Mouse (Mus musculus) midbrain, embryonic 11.5 days (tissue): ENCODE results near the gene Gramd1a. TPM values are rescaled to one million over a fixed set of nuclear protein-coding genes. Genes with fewer than 3 reads are reported as not detected.

Source experiments
- ATAC-seq: fragments of 200-750 bp; cut with Nextera tagmentation; 2 replicates; pipeline ENCODE4 v1.8.0; 2017; ENCODE audit warnings: moderate TSS enrichment, moderate library complexity; ENCODE audit not compliant: low FRiP score
- DNase-seq: peaks from one replicate; pipeline ENCODE4 v3.0.0; 2015; ENCODE audit warnings: low spot score; ENCODE audit errors: missing footprints
- H3K27ac ChIP-seq: fragments of 300-500 bp; sonication (generic); 2 replicates; pipeline ENCODE4 v1.5.1; 2014; ENCODE audit warnings: low read depth, low read length
- H3K27me3 ChIP-seq: fragments of 300-500 bp; sonication (generic); 2 replicates; pipeline ENCODE4 v1.6.1; 2014; ENCODE audit warnings: mild to moderate bottlenecking, low read length, moderate library complexity, mixed read lengths; ENCODE audit not compliant: control insufficient read depth, insufficient read depth
- H3K36me3 ChIP-seq: fragments of 300-500 bp; sonication (generic); 2 replicates; pipeline ENCODE4 v1.6.1; 2014; ENCODE audit warnings: mild to moderate bottlenecking, low read length, moderate library complexity, mixed read lengths; ENCODE audit not compliant: control insufficient read depth, insufficient read depth
- H3K4me1 ChIP-seq: fragments of 300-500 bp; sonication (generic); 2 replicates; pipeline ENCODE4 v1.6.1; 2014; ENCODE audit warnings: low read length; ENCODE audit not compliant: control insufficient read depth, insufficient read depth
- H3K4me2 ChIP-seq: fragments of 300-500 bp; sonication (generic); 2 replicates; pipeline ENCODE4 v1.6.1; 2014; ENCODE audit warnings: mild to moderate bottlenecking, moderate library complexity
- H3K4me3 ChIP-seq: fragments of 300-500 bp; sonication (generic); 2 replicates; pipeline ENCODE4 v1.5.1; 2014; ENCODE audit warnings: low read depth, low read length
- H3K9ac ChIP-seq: fragments of 300-500 bp; sonication (generic); 2 replicates; pipeline ENCODE4 v1.6.1; 2014; ENCODE audit warnings: low read length
- H3K9me3 ChIP-seq: fragments of 300-500 bp; sonication (generic); 2 replicates; pipeline ENCODE4 v1.6.1; 2016; ENCODE audit warnings: low read length; ENCODE audit not compliant: control insufficient read depth
- WGBS: fragments of 180-500 bp; shearing (Covaris S2); extraction: QIAGEN DNeasy Blood & Tissue Kit; methylation state at CpG from one replicate; pipeline ENCODE4 v1.1.7; 2014; 5-methylcytosine and 5-hydroxymethylcytosine counted together
- polyA plus RNA-seq: library from polyadenylated mRNA; unstranded; fragments of >200 nt; fragmentation: Nextera tagmentation; extraction: Ambion mirVana; gene quantifications from 2 replicates; pipeline ENCODE4 v1.2.1, GENCODE M21; 2014

Gene Gramd1a
- polyA plus RNA-seq, 1 experiment from 2014 or later = 104 TPM

DNA sequence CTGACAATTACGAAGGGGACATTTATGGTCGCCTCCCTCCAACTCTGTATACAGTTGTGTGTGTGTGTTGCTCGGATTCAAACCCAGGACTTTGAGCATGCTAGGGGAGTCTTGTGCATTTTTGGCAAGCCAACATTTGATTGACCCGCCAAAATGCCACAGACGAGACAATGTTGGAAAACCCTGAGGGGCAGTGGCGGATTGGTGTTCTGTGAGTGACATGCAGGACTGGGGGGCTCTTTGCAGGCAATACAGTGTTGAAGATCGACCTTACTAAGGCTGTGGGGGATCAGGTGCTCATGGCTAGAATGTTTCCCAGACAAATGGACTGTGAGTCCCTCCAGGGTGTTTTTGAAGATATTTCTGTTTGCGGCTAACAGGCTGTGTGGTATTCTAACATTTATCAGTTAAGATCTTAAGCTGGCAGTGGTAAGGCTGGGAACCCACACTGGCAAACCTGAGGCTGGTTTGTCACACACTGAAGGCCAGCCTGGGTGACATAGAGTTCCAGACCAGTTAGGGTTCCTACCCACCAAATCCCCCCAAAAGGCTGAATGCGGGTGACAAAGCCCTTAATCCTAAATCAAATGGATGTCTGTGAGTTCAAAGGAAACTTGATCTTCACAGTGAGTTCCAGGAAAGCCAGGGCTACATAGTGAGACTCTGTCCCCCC, 58.7 kb downstream of the Gramd1a start:
- ATAC-seq (no peak), DNase-seq (no peak)
- no peak overlapping the region for H3K4me3 ChIP-seq
- H3K27me3 ChIP-seq = no peaks in the 10 kb centered on the region
- no peaks in the 10 kb centered on the region for H3K4me1 ChIP-seq
- H3K9ac ChIP-seq = no peak overlapping the region
- 75% methylated on average over 9 of the region's 9 CpGs for WGBS
- no peaks in the 10 kb centered on the region for H3K9me3 ChIP-seq
- H3K36me3 ChIP-seq = no peaks in the 10 kb centered on the region
- H3K27ac ChIP-seq = no peak overlapping the region
- H3K4me2 ChIP-seq = no peak overlapping the region

GRCm38 (mm10) chr7:31094774-31095501, 60.8 kb downstream of the Gramd1a start:
- Histone ChIP-seq H3K9ac (no peak overlapping the region), H3K4me2 (no peak overlapping the region), H3K27ac (no peak overlapping the region), H3K36me3 (no peaks in the 10 kb centered on the region), H3K27me3 (no peaks in the 10 kb centered on the region), H3K9me3 (no peaks in the 10 kb centered on the region), H3K4me1 (no peaks in the 10 kb centered on the region), H3K4me3 (no peak overlapping the region)
- ATAC-seq = no peak
- WGBS = 29% methylated on average over 12 of the region's 12 CpGs
- no peak for DNase-seq

DNA sequence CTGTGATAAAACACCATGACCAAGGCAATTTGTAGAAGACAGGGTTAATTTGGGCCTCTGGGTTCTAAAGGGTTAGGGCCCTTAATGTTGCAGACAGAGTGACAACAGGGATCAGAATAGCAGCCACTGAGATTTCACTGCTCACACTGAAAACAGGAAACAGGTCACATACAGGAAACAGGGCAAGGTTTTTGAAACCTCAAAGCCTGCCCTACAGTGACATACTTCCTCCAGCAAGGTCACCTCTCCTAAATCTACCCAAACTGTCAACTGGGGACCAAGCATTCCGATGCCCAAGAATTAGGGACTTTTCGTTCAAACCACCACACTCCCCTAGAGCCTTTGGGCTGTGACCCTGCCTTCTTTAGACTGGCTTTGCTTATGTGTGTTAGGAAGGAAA, 66.0 kb downstream of the Gramd1a start:
- 93% methylated on average over 2 of the region's 2 CpGs for WGBS
- Histone ChIP-seq H3K4me3 (no peak overlapping the region), H3K9me3 (no peaks in the 10 kb centered on the region)

GRCm38 (mm10) chr7:31088206-31088605, 67.5 kb downstream of the Gramd1a start:
- Histone ChIP-seq H3K27ac (no peak overlapping the region), H3K4me2 (no peak overlapping the region), H3K27me3 (no peaks in the 10 kb centered on the region), H3K4me1 (peaks cover 4% of the 10 kb centered on the region; the same call in 1 of the 2 replicates), H3K9me3 (no peaks in the 10 kb centered on the region), H3K36me3 (no peaks in the 10 kb centered on the region), H3K4me3 (no peak overlapping the region), H3K9ac (no peak overlapping the region)
- WGBS = 67% methylated on average over 3 of the region's 3 CpGs
- DNase-seq (no peak), ATAC-seq (no peak)

More for the DNA sequence above, 66.0 kb downstream of the Gramd1a start:
- no peak overlapping the region for H3K9ac ChIP-seq
- no peak overlapping the region for H3K4me2 ChIP-seq
- no peak overlapping the region for H3K27ac ChIP-seq
- no peak for ATAC-seq
- DNase-seq = no peak
- no peaks in the 10 kb centered on the region for H3K36me3 ChIP-seq
- peaks cover 4% of the 10 kb centered on the region; the same call in 1 of the 2 replicates for H3K4me1 ChIP-seq
- no peaks in the 10 kb centered on the region for H3K27me3 ChIP-seq

- no peaks in the 10 kb centered on the region for H3K36me3 ChIP-seq
- no peak overlapping the region for H3K9ac ChIP-seq
- no peak for DNase-seq
- H3K4me3 ChIP-seq = no peak overlapping the region
- H3K9me3 ChIP-seq = no peaks in the 10 kb centered on the region
- no peak overlapping the region for H3K27ac ChIP-seq
- WGBS = 83% methylated on average over 2 of the region's 2 CpGs
- H3K4me1 ChIP-seq = peaks cover 4% of the 10 kb centered on the region; the same call in 1 of the 2 replicates
- H3K27me3 ChIP-seq = no peaks in the 10 kb centered on the region
- H3K4me2 ChIP-seq = no peak overlapping the region
- ATAC-seq = no peak
These were observed 68.4 kb downstream of the Gramd1a start for GRCm38 (mm10) chr7:31087262-31087661.

DNA sequence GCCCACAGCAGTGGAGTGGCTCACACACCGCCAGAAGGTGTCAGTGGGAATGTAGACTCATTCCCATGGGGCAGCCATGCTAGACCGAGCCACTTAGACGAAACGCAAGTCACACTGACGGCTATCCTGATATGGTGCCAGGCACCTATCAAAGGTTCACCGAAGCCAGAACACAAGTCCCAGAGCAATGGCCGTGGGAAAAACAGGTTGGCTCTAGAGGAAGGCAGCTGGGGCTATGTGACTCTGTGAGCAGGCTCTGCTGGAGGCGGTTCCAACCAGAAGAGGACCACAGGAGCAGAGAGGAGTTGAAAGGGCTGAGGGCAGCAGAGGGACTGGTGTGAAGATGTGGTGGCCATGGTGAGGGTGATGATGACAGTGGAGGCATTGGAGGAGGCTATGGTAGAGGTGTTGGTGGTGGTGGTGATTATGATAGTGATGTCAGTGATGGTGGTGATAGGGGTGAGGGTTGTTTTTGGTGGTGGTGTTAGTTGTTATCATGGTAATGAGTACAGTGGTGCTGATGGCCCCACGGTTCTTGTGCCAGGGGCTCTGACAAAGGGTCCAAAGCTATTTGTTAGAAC, 69.4 kb downstream of the Gramd1a start:
- no peak overlapping the region for H3K27ac ChIP-seq

DNA sequence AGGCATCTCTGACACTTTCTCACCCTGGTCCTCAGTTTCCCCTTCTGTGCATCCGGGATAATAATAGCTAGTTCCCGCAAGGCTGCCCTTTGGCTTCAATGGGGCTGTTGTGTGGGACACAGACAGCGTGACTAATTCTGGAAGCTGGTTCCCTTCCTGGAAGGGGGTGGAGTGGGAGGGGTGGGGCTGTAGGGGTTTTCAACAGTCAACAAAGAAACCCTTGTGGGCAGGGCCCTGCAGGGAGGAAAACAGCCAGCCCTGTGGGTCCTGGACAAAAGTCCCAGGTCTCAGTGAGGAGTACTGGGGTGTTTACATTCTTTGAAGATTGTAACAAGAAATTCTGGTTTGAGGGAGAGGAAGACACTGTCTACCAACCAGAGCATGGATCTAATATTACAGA, 70.5 kb downstream of the Gramd1a start:
- no peak overlapping the region for H3K4me2 ChIP-seq
- H3K4me1 ChIP-seq = peaks cover 4% of the 10 kb centered on the region; the same call in 1 of the 2 replicates
- H3K27ac ChIP-seq = no peak overlapping the region
- H3K9ac ChIP-seq = no peak overlapping the region
- no peak for ATAC-seq
- DNase-seq = no peak
- no peak overlapping the region for H3K4me3 ChIP-seq
- H3K9me3 ChIP-seq = no peaks in the 10 kb centered on the region
- no peaks in the 10 kb centered on the region for H3K27me3 ChIP-seq
- WGBS = 33% methylated on average over 3 of the region's 3 CpGs
- no peaks in the 10 kb centered on the region for H3K36me3 ChIP-seq

More for the DNA sequence above, 69.4 kb downstream of the Gramd1a start:
- ATAC-seq (no peak), DNase-seq (no peak)
- Histone ChIP-seq H3K9ac (no peak overlapping the region), H3K4me1 (peaks cover 4% of the 10 kb centered on the region; the same call in 1 of the 2 replicates), H3K36me3 (no peaks in the 10 kb centered on the region), H3K4me2 (no peak overlapping the region), H3K4me3 (no peak overlapping the region), H3K9me3 (no peaks in the 10 kb centered on the region), H3K27me3 (no peaks in the 10 kb centered on the region)
- 92% methylated on average over 9 of the region's 9 CpGs for WGBS

DNA sequence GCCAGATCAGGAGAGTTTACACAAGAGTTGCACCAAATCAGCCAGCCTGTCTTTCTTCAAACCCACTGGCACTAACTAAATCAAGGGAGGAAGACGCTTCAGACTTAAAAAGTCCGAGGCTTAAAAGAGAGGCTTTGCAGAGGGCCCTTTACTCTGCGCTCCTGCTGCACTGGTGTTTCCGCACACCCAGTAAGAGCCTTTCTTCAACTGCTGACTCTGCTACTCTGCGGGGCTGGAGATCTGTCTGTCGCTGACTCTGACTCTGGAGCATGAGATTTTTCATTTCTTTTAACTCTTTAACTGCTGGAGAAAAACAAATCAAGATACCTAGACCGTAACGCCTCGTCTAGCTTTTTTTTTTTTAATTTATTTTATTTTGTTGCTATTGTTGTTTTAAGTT, 71.6 kb downstream of the Gramd1a start:
- Histone ChIP-seq H3K4me2 (no peak overlapping the region), H3K36me3 (no peaks in the 10 kb centered on the region), H3K9me3 (no peaks in the 10 kb centered on the region), H3K9ac (no peak overlapping the region), H3K4me3 (no peak overlapping the region), H3K4me1 (peaks cover 4% of the 10 kb centered on the region; the same call in 1 of the 2 replicates), H3K27me3 (no peaks in the 10 kb centered on the region), H3K27ac (no peak overlapping the region)
- ATAC-seq = no peak
- WGBS = 64% methylated on average over 9 of the region's 9 CpGs
- DNase-seq = no peak
